Mouse (Mus musculus) cerebellum, adult 2 months (tissue): Measurements from ENCODE around the gene A930018P22Rik. TPM values are rescaled to one million over a fixed set of nuclear protein-coding genes. Genes with fewer than 3 reads are reported as not detected.
"Not testable (repeated sequence)": the region's sequence is repeated elsewhere in the genome, so short reads cannot be mapped to it uniquely, and the experiment has no call there.

ENCODE experiments used
- DNase-seq, 2 experiments: peaks; one replicate each; pipeline ENCODE4 v3.0.0; 2021
- H3K27ac ChIP-seq: fragments of 200-500 bp; 2 replicates; pipeline ENCODE4 v1.5.1; 2012; ENCODE audit warnings: low read length, control low read depth, inconsistent platforms; ENCODE audit not compliant: insufficient read depth
- H3K27me3 ChIP-seq: fragments of 200-500 bp; 2 replicates; pipeline ENCODE4 v1.6.1; 2012; ENCODE audit warnings: inconsistent platforms, mild to moderate bottlenecking, low read length, moderate library complexity; ENCODE audit not compliant: control insufficient read depth, insufficient read depth
- H3K4me1 ChIP-seq: fragments of 200-500 bp; 2 replicates; pipeline ENCODE4 v1.6.1; 2011; ENCODE audit warnings: low read length; ENCODE audit not compliant: control insufficient read depth, insufficient read depth
- H3K4me3 ChIP-seq: fragments of 200-500 bp; replicated peaks from 2 replicates; pipeline ENCODE3; 2011; ENCODE audit warnings: mild to moderate bottlenecking, low read depth, low read length, control low read depth; ENCODE audit not compliant: insufficient read depth
- CTCF ChIP-seq: fragments of 200-500 bp; IDR thresholded peaks from 2 replicates; pipeline ENCODE4 v1.5.1; 2011; ENCODE audit warnings: low read depth, mild to moderate bottlenecking, control low read depth, low read length, moderate library complexity, borderline replicate concordance; ENCODE audit not compliant: insufficient read depth
- POLR2A ChIP-seq: fragments of 200-500 bp; IDR thresholded peaks from 2 replicates; pipeline ENCODE4 v1.6.1; 2011; ENCODE audit warnings: low read length, control low read depth, borderline replicate concordance; ENCODE audit not compliant: insufficient read depth
- WGBS: fragments of 180-500 bp; shearing (Covaris S2); methylation state at CpG from one replicate; pipeline ENCODE4 v1.1.7; 2018; 5-methylcytosine and 5-hydroxymethylcytosine counted together
- polyA plus RNA-seq: library from polyadenylated mRNA; depleted of rRNA; stranded (reverse); fragments of >200 nt; gene quantifications from 2 replicates; pipeline ENCODE4 v1.2.3, GENCODE M21; 2012; rRNA removed

The A930018P22Rik gene
- 0.18 TPM in 1 of 2 replicates, not detected in the other for polyA plus RNA-seq

DNA sequence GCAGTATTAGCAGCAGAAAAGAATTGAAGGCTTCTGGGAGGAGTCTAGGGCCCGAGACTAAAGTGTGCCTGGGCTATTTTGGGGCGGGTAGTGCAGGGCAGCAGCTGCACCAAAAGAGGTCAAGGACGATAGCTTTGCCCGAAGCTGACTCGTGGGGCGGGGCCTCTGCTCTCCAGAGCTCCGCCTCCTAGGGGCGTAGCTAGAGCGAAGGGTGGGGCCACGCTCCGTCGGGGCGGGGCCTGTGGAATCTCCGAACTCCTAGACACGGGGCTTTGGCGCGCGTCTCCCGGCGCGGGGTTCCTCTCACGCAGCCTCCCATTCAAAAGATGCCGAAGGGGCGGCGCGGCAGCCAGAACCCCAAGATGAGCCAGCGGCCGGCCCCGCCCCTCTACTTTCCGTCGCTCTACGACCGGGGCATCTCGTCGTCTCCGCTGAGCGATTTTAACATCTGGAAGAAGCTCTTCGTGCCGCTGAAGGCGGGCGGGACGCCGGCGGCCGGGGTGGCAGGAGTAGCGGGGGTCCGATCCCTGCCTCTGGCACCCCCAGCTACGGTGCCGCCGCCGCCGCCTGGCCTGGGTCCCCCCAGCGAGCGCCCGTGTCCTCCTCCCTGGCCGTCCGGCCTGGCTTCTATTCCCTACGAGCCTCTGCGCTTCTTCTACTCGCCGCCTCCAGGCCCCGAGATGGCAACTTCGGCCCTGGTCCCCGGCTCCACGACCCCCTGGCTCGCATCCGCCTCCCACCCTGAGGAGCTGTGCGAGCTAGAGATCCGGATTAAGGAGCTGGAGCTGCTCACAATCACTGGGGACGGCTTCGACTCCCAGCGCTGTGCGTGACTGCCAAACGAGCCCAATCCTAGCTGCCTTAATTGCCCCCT, at the start of gene A930018P22Rik:
Gene A930018P22Rik (plus strand): TSS at position 265 of the 874 bp plus-strand sequence.
- Histone ChIP-seq H3K4me3 (peak within 1 kb of the TSS; percentile 74), H3K4me1 (no peaks in the 10 kb centered on the region; the same call in 1 of the 2 replicates), H3K27me3 (no peaks in the 10 kb centered on the region), H3K27ac (peak within 1 kb of the TSS; percentile 34; the same call in 1 of the 2 replicates)
- DNase-seq, result peak; percentile 87 to 89
- TF ChIP-seq POLR2A (no peak; the same call in 1 of the 2 replicates), CTCF (no peak)
- under 1% methylated on average over 74 of the region's 74 CpGs for WGBS

DNA sequence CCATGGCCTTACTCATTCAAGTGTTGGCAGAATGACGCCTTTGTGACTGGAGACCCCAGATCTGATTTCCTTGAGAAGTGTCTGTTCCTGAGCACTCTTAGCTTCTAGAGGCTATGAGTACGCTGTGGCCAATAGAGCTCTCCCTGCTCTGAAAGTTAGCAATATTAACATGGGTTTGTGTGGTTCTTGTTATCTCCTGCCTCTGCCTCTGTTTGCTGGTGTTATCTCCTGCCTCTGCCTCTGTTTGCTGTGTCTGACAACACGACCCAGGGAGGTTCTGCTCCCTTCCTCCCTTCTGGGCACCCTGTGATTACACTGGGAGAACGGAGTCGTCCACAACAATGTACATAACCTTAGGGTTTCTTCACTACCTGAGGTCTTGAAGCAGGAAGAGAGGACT, 44.3 kb upstream of the A930018P22Rik start:
- not testable (repeated sequence) for H3K27me3 ChIP-seq, DNase-seq, H3K4me3 ChIP-seq, H3K27ac ChIP-seq, H3K4me1 ChIP-seq
- 78% methylated on average over 5 of the region's 5 CpGs for WGBS

DNA sequence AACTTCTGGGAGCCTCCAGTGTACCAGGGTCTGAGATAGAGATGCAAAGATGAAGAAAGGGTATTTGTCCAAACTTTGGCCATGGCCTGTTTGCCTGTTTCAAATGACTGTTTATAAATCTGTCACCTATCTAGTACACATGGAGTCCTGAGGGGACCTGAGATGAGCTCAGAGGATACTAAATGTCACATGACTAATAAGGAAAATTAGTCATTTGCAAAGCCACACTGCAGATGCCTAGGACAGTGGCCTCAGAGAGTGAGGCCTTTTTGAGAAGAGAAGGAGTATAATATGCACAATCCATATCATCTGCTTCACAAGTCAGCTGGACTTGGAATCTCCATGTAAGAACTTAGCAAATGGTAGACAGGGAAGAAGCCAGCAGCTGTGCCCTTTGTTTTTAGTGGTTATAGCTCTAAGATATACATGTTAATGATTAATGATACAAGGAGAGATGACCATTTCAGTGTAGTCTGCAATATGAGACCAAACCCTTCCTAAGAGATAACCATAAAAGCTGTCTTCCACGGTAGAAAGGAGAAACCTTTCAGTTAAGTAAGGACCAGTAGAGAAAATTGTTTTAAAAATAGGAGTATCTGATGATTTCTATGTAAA, 41.0 kb upstream of the A930018P22Rik start:
- not testable (repeated sequence) for H3K27ac ChIP-seq, H3K4me1 ChIP-seq, H3K4me3 ChIP-seq, DNase-seq, H3K27me3 ChIP-seq
- no CpG with 5 or more reads among the region's 1 CpGs for WGBS

DNA sequence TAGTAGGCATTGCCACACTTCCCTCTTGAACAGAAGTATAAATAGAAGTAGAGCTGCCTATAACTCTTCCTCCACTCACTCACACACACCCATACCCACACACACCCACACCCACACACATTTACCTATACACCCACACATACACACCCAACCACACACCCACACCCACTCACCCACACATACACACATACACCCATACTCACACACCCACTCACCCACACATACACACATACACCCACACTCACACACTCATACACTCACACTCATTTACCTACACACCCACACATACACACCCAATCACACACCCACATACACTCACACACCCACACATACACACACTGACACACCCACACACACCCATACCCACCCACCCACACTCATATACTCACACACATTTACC, 40.1 kb upstream of the A930018P22Rik start:
- Histone ChIP-seq H3K27ac (no peak overlapping the region), H3K27me3 (no peaks in the 10 kb centered on the region), H3K4me1 (no peaks in the 10 kb centered on the region), H3K4me3 (no peak overlapping the region)
- no peak for DNase-seq
- TF ChIP-seq CTCF (no peak), POLR2A (no peak)

DNA sequence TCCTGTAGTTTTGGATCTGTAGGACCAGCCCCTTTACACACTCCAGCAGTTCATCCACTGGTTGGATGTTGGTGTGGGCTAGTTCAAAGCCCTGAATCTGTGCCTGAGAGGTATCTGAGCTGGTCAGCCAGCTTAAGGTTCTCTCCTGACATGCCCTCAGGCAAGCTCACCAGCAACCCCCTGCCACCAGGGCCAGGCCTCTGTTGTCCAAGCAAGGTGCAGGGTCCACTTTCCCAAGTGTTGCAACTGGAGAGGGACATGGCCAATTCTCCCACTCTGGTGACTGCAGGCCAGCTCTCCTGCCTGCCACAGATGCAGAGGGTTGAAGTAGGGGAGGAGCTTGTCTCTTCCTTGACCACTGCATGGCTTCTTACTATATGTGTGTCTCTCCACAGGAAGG, 38.5 kb upstream of the A930018P22Rik start:
- H3K27me3 ChIP-seq, H3K4me1 ChIP-seq, H3K27ac ChIP-seq, DNase-seq, H3K4me3 ChIP-seq: not testable (repeated sequence)

DNA sequence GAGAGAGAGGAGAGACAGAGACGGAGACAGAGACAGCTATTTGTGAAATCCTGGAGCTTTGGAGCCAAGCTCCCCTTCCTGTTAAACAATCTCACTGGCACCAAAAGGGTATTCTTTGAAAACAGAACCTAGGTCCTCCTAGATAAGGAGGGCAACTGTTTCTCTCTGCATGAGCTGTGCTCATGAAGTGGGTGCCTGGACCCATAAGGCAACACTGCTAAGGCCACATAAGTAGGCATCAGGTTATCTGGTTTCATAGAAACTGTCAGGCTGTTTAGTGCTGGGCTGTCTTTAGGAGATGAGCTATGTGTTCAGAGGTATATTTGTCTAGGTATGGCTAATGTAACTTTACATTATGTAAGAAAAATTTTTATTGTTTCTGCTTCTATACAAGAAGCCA, 35.0 kb upstream of the A930018P22Rik start:
- not testable (repeated sequence) for H3K27ac ChIP-seq, DNase-seq, H3K27me3 ChIP-seq, H3K4me3 ChIP-seq, H3K4me1 ChIP-seq
- WGBS, result 94% methylated on average over 1 of the region's 1 CpGs

DNA sequence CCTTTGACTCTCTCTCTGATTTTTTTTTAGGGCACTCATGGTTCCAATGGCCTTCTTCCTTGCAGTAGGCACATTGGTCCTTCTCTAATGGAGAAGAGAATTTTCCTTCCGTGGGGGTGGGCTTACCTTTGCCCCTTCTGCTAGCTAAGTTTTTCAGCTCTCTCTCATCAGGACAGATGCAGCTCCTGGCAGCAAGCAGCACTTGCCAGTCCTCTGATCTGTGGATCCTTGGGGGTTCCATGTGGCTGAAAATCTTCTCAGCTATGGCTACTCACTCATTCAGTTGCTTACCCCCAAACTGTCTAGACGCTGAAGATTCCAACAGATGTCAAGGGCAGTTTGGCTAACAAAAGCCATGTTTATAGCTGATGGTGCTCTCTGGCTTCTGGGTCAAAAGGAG, 29.3 kb upstream of the A930018P22Rik start:
- Histone ChIP-seq H3K4me3 (no peak overlapping the region), H3K27ac (no peak overlapping the region), H3K27me3 (no peaks in the 10 kb centered on the region), H3K4me1 (no peaks in the 10 kb centered on the region)
- 71% methylated on average over 2 of the region's 2 CpGs for whole genome bisulfite sequencing
- TF ChIP-seq CTCF (no peak), POLR2A (no peak)
- DNase-seq, result no peak

DNA sequence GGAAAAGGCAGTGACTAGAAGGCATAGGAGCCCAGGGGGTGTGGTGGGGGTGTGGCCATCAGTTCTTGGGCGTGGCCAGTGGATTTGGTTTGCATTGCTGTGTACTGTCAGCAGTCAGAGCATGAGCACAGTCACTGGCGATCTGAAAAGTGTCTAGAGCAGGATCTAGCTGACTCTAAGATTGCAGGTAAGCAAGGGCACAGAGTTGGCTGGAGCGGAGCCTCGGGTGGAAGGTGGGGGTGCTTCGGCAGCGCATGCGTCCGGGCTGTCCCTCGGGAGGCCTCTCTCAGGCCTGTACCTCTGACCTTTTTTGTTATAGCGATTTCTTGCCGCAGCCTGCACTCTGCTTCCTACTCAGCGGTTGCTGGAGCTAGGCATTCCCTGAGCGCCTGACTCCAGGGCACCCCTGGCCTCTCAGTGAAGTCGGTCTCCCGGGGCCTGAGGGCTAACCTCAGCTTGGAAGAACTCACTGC, 26.8 kb upstream of the A930018P22Rik start, which contains the start of gene Cd59a:
Gene Cd59a (plus strand): TSS at position 61 of the 473 bp plus-strand sequence.
- H3K4me3 ChIP-seq, result peak within 1 kb of the TSS; percentile 48
- no peaks in the 10 kb centered on the region for H3K27me3 ChIP-seq
- H3K27ac ChIP-seq, result no peak within 1 kb of the TSS
- whole genome bisulfite sequencing, result 10% methylated on average over 15 of the region's 15 CpGs
- TF ChIP-seq POLR2A, result peak; percentile 18; the same call in 1 of the 2 replicates
- no peak for TF ChIP-seq CTCF
- DNase-seq, result peak; percentile 70 to 73
- no peaks in the 10 kb centered on the region for H3K4me1 ChIP-seq
